Mouse (Mus musculus): ENCODE data around the gene Gm3625.

Gene Gm3625

GRCm38 (mm10) chr12:4592541-4593165, at the start of gene Gm3625, which contains the start of gene Itsn2:
Gene Gm3625 (minus strand): TSS chr12:4592927.
Gene Itsn2 (plus strand): TSS chr12:4592638.
- in situ Hi-C loops (cut with MboI; ENCODE audit: low sequenced_read_pairs): no loop called here

GRCm38 (mm10) chr12:4640737-4641136, 48.0 kb upstream of the Gm3625 start:
- in situ Hi-C loops (cut with MboI; ENCODE audit: low sequenced_read_pairs): no loop called here

DNA sequence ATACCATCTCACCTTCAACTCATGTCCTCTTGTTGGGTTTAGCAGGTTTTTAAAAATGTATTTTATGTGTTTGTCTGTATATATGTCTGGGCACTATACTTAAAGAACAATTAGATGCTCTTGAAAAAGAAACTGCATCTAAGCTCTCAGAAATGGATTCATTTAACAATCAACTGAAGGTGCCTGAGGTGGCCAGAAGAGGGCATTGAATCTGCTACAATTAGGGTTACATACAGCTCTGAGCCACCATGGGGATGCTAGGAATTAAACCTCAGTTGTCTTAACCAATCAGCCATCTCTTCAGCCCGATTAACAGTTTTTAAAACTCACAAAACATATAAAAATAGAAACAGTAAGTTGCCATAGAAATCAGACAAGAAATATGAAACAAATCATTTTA, 45.7 kb upstream of the Gm3625 start:
- in situ Hi-C loops (cut with MboI; ENCODE audit: low sequenced_read_pairs): no loop called here

- in situ Hi-C loops (cut with MboI; ENCODE audit: low sequenced_read_pairs): no loop called here
Measured at GRCm38 (mm10) chr12:4632957-4633356, 40.2 kb upstream of the Gm3625 start.

GRCm38 (mm10) chr12:4624201-4624600, 31.5 kb upstream of the Gm3625 start:
- in situ Hi-C loops (cut with MboI; ENCODE audit: low sequenced_read_pairs): no loop called here

DNA sequence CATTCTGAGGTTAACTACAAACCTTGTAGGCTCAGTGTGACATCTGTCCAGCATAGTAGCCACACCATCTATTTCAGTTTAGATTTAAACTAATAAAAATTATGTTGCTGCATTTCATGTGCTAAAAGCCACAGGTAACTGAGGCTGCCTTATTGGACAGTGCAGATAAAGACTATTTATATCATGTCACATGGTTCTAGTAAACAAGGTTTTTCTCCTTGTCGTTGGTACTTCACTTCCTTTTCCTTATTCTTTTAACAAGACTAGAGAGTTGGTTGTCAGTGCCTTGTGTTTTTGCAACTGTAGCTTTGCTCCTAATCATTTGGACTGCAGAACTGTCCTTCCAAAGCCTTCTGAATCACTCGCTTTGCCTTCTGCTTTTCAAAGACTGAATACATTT, 22.0 kb upstream of the Gm3625 start:
- in situ Hi-C loops (cut with MboI; ENCODE audit: low sequenced_read_pairs): no loop called here

DNA sequence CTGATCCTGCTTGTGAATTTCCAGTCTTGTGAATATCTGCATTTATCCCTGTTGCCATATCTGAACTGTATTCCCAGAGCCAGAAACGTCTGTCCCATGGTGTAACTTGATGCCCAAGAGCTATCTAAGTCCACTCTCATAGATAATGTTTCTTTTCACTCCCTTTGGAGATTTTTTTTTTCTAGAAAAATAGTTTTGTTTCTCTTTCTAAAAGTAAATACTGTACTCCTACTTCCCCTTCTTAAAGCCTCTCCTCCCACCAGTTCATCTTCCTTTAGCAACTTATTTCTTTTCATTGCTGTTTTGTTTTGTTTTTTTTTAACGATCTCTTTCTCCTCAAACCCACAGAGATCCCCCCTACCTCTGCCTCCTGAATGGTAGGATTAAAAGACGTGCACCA, 13.9 kb upstream of the Gm3625 start:
- in situ Hi-C loops (cut with MboI; ENCODE audit: low sequenced_read_pairs): no loop called here

DNA sequence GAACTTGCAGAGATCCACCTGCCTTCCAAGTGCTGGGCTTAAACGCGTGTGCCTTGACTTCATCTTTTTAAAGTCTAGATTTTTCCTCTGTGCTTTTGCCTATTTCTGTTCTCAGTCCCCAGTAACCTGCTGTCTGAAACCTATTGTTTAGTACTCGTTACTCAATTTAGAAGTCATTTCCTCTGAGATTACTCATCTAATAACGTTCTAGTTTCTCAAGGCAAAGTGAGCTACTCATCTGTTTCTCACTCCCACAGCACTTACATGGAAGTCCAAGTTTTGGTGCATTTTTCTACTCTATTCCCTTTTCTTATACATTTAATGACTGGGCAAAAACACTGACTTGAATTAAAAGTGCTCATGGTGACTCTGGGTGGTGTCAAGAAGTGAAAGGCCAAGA, 7.0 kb upstream of the Gm3625 start:
- in situ Hi-C loops (cut with MboI; ENCODE audit: low sequenced_read_pairs): no loop called here

GRCm38 (mm10) chr12:4598666-4599428, 6.1 kb upstream of the Gm3625 start:
- in situ Hi-C loops (cut with MboI; ENCODE audit: low sequenced_read_pairs): no loop called here

- in situ Hi-C loops (cut with MboI; ENCODE audit: low sequenced_read_pairs): no loop called here
Measured at GRCm38 (mm10) chr12:4595055-4595454, 2.3 kb upstream of the Gm3625 start.

DNA sequence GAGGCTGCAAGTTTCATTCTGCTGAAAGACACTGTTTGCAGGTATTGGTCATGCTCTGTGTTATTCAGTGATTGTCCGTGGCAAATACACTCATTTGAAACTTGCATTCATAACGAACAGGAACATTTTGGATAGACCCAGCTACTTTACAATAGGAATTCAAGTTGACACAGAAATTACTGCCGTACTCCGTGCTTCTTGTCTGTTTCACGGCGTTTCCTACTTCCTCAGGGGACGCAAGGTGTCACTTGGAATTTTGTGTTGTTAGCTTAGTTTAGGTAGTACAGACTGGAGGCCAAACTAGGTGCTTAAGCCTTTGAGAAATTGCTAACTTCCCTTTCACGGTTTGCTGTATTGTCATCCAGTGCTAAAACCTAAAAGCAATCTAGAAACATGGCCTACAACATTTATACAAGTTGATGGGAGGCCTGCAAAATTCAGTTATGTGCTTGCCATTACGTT, 1.2 kb upstream of the Gm3625 start:
- in situ Hi-C loops (cut with MboI; ENCODE audit: low sequenced_read_pairs): no loop called here

GRCm38 (mm10) chr12:4593166-4593929, 621 bp upstream of the Gm3625 start:
- in situ Hi-C loops (cut with MboI; ENCODE audit: low sequenced_read_pairs): no loop called here

DNA sequence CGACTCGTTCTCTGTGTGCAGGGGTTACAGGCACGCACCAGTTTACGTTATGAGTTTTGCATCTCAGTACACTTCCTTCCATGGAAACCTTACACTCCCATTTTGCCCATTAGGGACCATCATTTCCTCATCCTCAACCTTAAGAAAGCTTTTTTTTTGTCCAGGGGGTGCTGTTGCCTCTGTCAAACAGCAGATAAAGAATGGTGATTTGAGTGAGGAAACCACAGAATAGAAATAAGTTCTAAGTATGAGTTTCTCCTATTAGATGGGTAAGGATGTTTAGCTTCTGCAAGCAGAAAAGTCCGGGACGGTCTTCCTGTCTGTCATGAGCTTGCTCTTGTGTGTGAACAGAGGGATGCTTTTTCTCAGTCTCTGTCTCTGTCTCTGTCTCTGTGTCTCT, 702 bp downstream of the Gm3625 start:
- in situ Hi-C loops (cut with MboI; ENCODE audit: low sequenced_read_pairs): no loop called here

DNA sequence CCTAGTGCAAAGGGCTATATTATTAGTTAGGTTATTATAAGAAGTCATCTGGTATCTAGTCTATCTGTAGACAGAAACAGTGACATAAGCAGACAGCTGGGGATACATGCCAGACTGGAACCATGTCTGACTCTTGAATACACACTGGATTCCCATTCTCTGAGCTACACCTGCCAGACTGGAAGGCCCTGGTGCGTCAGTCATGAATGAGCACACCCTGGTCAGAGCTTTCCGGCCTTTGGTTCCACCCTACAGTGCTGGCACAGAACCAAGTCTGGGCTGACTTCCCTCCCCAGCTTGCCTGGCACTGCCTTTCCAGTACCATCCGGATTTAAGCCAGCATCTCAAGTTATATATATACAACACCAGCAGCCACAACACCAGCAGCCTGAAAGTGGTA, 4.1 kb downstream of the Gm3625 start:
- in situ Hi-C loops (cut with MboI; ENCODE audit: low sequenced_read_pairs): no loop called here

GRCm38 (mm10) chr12:4587846-4588245, 4.9 kb downstream of the Gm3625 start:
- in situ Hi-C loops (cut with MboI; ENCODE audit: low sequenced_read_pairs): no loop called here

GRCm38 (mm10) chr12:4582326-4582725, 10.4 kb downstream of the Gm3625 start:
- in situ Hi-C loops (cut with MboI; ENCODE audit: low sequenced_read_pairs): no loop called here

DNA sequence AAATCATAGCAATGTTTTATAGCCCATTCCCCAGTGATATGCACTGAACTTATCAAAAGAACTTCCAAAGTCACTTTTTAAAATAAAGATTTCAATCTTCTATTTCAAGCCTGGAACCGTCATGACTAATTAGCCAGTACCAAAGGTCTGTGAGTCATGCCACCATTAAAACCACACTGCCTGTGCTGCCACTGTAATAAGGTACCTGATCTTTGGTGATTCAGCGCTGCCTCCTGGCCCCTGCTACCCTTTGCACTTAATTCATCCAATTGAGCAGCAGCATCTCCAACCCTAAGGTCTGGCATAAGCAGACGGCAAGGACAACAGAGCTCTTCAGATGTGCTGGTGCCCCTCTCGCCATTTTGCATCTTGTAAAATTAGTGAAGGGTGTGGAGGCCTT, 18.7 kb downstream of the Gm3625 start:
- in situ Hi-C loops (cut with MboI; ENCODE audit: low sequenced_read_pairs): no loop called here

DNA sequence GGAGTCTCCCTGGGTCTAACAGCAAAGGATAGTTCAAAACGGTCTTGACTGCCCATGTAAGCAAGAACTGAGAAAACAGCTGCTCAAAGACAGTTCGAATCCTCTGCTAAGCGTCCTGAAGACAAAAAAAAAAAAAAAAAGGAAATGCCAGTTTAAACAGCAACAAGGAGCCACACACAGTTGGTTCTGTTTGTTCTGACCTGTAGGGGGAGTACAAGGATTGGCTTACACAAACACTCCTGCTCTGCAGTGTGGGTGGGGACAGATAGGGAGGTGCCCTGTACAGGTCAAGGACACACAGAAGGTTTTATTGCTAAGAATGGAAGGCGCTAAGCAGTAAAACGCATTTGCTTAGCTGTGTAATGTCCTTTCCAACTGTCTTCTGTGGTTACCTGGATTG, 20.9 kb downstream of the Gm3625 start:
- in situ Hi-C loops (cut with MboI; ENCODE audit: low sequenced_read_pairs): no loop called here

DNA sequence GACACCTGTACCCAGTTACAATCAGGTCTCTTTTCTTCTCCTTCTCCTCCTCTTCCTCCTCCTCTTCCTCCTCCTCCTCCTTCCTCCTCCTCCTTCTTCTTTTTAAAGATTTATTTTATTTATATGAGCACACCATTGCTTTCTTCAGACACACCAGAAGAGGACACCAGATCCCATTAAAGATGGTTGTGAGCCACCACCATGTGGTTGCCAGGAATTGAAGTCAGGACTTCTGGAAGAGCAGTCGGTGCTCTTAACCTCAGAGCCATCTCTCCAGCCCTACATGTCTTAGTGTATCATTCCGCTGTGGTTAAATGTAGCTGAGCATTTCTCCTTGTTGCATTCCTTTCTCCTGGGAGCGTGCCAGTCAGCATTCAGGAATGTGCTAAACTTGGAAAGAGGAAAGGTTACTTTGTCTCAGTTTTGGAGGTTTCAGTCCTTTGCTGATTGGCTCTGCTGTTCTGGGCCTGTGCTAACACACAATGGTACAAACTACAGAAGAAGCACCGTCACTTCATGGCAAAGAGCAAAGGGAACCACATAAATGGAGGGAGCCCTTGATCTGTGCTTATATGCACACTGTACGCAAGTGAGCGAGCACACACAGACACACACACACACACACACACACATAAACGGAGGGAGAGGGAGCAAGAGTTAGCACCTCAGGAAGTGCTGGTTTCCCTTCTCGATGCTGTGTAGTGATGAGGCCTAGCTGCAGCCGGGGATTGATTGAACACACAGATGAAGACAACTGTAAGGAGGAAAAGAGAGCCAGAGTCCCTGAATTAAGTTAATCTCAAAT, 34.0 kb downstream of the Gm3625 start:
- in situ Hi-C loops (cut with MboI; ENCODE audit: low sequenced_read_pairs): no loop called here

- in situ Hi-C loops (cut with MboI; ENCODE audit: low sequenced_read_pairs): no loop called here
Measured at GRCm38 (mm10) chr12:4558013-4558412, 34.7 kb downstream of the Gm3625 start.

DNA sequence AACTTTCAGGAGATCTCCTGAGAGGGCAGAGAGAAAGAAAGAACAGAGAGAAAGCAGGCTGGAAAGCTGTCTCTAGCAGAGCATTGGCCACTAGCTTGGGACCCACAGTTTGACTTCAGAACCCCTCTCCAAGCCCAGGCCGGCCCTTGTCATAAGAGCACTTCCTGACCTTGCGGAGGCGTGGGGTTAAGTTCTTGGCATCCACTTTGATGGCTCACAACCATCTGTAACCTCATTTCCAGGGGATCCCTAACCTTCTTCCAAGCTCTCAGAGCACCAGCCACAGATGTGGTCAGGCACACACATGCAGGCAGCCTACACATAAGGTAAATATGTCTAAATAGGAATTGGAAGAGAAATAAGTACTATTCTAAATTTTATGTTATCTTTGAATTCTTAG, 35.3 kb downstream of the Gm3625 start:
- in situ Hi-C loops (cut with MboI; ENCODE audit: low sequenced_read_pairs): no loop called here

Measured in CH12F3 (cell line).